Mouse (Mus musculus): ENCODE measurements around the gene Csnk1e.

The Csnk1e gene

GRCm38 (mm10) chr15:79443856-79444410 lies 11.4 kb downstream of the Csnk1e start:
- DNase-seq (ENCODE audit: low spot score), result no peak

- DNase-seq (ENCODE audit: low spot score), result no peak
Measured at GRCm38 (mm10) chr15:79442961-79443518, 12.3 kb downstream of the Csnk1e start.

GRCm38 (mm10) chr15:79442257-79442611 lies 13.1 kb downstream of the Csnk1e start:
- no peak for DNase-seq (ENCODE audit: low spot score)

- no peak for DNase-seq (ENCODE audit: low spot score)
Measured at GRCm38 (mm10) chr15:79441331-79442256, 13.8 kb downstream of the Csnk1e start.

- DNase-seq (ENCODE audit: low spot score), result no peak
Measured at GRCm38 (mm10) chr15:79440651-79441330, 14.6 kb downstream of the Csnk1e start.

GRCm38 (mm10) chr15:79440223-79440622 lies 15.1 kb downstream of the Csnk1e start:
- DNase-seq (ENCODE audit: low spot score), result no peak

GRCm38 (mm10) chr15:79439386-79439785 lies 16.0 kb downstream of the Csnk1e start:
- no peak for DNase-seq (ENCODE audit: low spot score)

GRCm38 (mm10) chr15:79438816-79439215 lies 16.6 kb downstream of the Csnk1e start:
- DNase-seq (ENCODE audit: low spot score), result no peak

GRCm38 (mm10) chr15:79438209-79438810 lies 17.1 kb downstream of the Csnk1e start:
- no peak for DNase-seq (ENCODE audit: low spot score)

- DNase-seq (ENCODE audit: low spot score), result no peak
Measured at GRCm38 (mm10) chr15:79437541-79438208, 17.7 kb downstream of the Csnk1e start.

- DNase-seq (ENCODE audit: low spot score), result no peak
Measured at GRCm38 (mm10) chr15:79436481-79436921, 18.9 kb downstream of the Csnk1e start.

GRCm38 (mm10) chr15:79435191-79435671 lies 20.1 kb downstream of the Csnk1e start:
- no peak for DNase-seq (ENCODE audit: low spot score)

- no peak for DNase-seq (ENCODE audit: low spot score)
Measured at GRCm38 (mm10) chr15:79432892-79433291, 22.5 kb downstream of the Csnk1e start.

GRCm38 (mm10) chr15:79432328-79432727 lies 23.0 kb downstream of the Csnk1e start:
- no peak for DNase-seq (ENCODE audit: low spot score)

- DNase-seq (ENCODE audit: low spot score), result no peak
Measured at GRCm38 (mm10) chr15:79431925-79432324, 23.4 kb downstream of the Csnk1e start.

GRCm38 (mm10) chr15:79430461-79431000 lies 24.8 kb downstream of the Csnk1e start:
- no peak for DNase-seq (ENCODE audit: low spot score)

- no peak for DNase-seq (ENCODE audit: low spot score)
Measured at GRCm38 (mm10) chr15:79429994-79430393, 25.4 kb downstream of the Csnk1e start.

- no peak for DNase-seq (ENCODE audit: low spot score)
Measured at GRCm38 (mm10) chr15:79429527-79429926, 25.8 kb downstream of the Csnk1e start.

GRCm38 (mm10) chr15:79428616-79429015 lies 26.8 kb downstream of the Csnk1e start:
- no peak for DNase-seq (ENCODE audit: low spot score)

- no peak for DNase-seq (ENCODE audit: low spot score)
Measured at GRCm38 (mm10) chr15:79427516-79427915, 27.9 kb downstream of the Csnk1e start.

GRCm38 (mm10) chr15:79425516-79425915 lies 29.9 kb downstream of the Csnk1e start:
- DNase-seq (ENCODE audit: low spot score), result no peak

All from layer of hippocampus, adult 9-10 months (tissue).